Mouse (Mus musculus): ENCODE measurements around the gene Sprr2k. TPM values are rescaled to one million over a fixed set of nuclear protein-coding genes. Genes with fewer than 3 reads are reported as not detected.

Sprr2k gene
- not detected in 2 replicates for polyA plus RNA-seq (2014; fragmentation: Nextera tagmentation; extraction: Ambion mirVana)

- Histone ChIP-seq H3K36me3 (ENCODE audit: control insufficient read depth, insufficient read depth, low read length) (no peaks in the 10 kb centered on the region), H3K4me3 (ENCODE audit: low read depth, low read length) (no peak within 1 kb of the TSS), H3K9ac (ENCODE audit: low read length) (no peak within 1 kb of the TSS), H3K27ac (ENCODE audit: low read depth, low read length) (no peak within 1 kb of the TSS), H3K4me2 (ENCODE audit: low read depth) (no peak within 1 kb of the TSS), H3K4me1 (ENCODE audit: control insufficient read depth, insufficient read depth, low read length) (no peaks in the 10 kb centered on the region), H3K9me3 (ENCODE audit: control insufficient read depth, low read length) (no peaks in the 10 kb centered on the region), H3K27me3 (ENCODE audit: control insufficient read depth, insufficient read depth, low read length) (no peaks in the 10 kb centered on the region)
- ATAC-seq (ENCODE audit: insufficient read depth, low FRiP score, low TSS enrichment) (no peak), DNase-seq (ENCODE audit: low spot score) (no peak)
- 93% methylated on average over 2 of the region's 2 CpGs for WGBS
These were observed at the start of gene Sprr2k for GRCm38 (mm10) chr3:92432282-92432681. Sprr2k (plus strand) TSS chr3:92432582.

- Histone ChIP-seq H3K9ac (ENCODE audit: low read length) (no peak within 1 kb of the TSS), H3K27ac (ENCODE audit: low read depth, low read length) (no peak within 1 kb of the TSS), H3K4me1 (ENCODE audit: control insufficient read depth, insufficient read depth, low read length) (no peaks in the 10 kb centered on the region), H3K4me2 (ENCODE audit: low read depth) (no peak within 1 kb of the TSS), H3K9me3 (ENCODE audit: control insufficient read depth, low read length) (no peaks in the 10 kb centered on the region), H3K36me3 (ENCODE audit: control insufficient read depth, insufficient read depth, low read length) (no peaks in the 10 kb centered on the region), H3K27me3 (ENCODE audit: control insufficient read depth, insufficient read depth, low read length) (no peaks in the 10 kb centered on the region), H3K4me3 (ENCODE audit: low read depth, low read length) (no peak within 1 kb of the TSS)
- DNase-seq (ENCODE audit: low spot score) (no peak), ATAC-seq (ENCODE audit: insufficient read depth, low FRiP score, low TSS enrichment) (no peak)
- 76% methylated on average over 1 of the region's 1 CpGs for WGBS
These were observed 47.0 kb upstream of the Sprr2k start, which contains the start of gene Sprr2h for GRCm38 (mm10) chr3:92385385-92385784. Sprr2h (plus strand) TSS chr3:92385685.

GRCm38 (mm10) chr3:92394301-92394700 lies 38.1 kb upstream of the Sprr2k start:
- no peak for ATAC-seq (ENCODE audit: insufficient read depth, low FRiP score, low TSS enrichment)
- no peaks in the 10 kb centered on the region for H3K4me1 ChIP-seq (ENCODE audit: control insufficient read depth, insufficient read depth, low read length)
- no peak overlapping the region for H3K4me3 ChIP-seq (ENCODE audit: low read depth, low read length)
- H3K27ac ChIP-seq (ENCODE audit: low read depth, low read length): no peak overlapping the region
- H3K27me3 ChIP-seq (ENCODE audit: control insufficient read depth, insufficient read depth, low read length): no peaks in the 10 kb centered on the region
- 64% methylated on average over 1 of the region's 1 CpGs for WGBS
- no peak overlapping the region for H3K9ac ChIP-seq (ENCODE audit: low read length)
- no peak for DNase-seq (ENCODE audit: low spot score)
- no peaks in the 10 kb centered on the region for H3K36me3 ChIP-seq (ENCODE audit: control insufficient read depth, insufficient read depth, low read length)
- no peak overlapping the region for H3K4me2 ChIP-seq (ENCODE audit: low read depth)
- H3K9me3 ChIP-seq (ENCODE audit: control insufficient read depth, low read length): no peaks in the 10 kb centered on the region

GRCm38 (mm10) chr3:92407691-92408090 lies 24.7 kb upstream of the Sprr2k start, which contains the start of gene Sprr2i:
Sprr2i (plus strand) TSS chr3:92407991.
- Histone ChIP-seq H3K27me3 (ENCODE audit: control insufficient read depth, insufficient read depth, low read length) (no peaks in the 10 kb centered on the region), H3K9ac (ENCODE audit: low read length) (no peak within 1 kb of the TSS), H3K4me1 (ENCODE audit: control insufficient read depth, insufficient read depth, low read length) (no peaks in the 10 kb centered on the region), H3K36me3 (ENCODE audit: control insufficient read depth, insufficient read depth, low read length) (no peaks in the 10 kb centered on the region), H3K9me3 (ENCODE audit: control insufficient read depth, low read length) (no peaks in the 10 kb centered on the region), H3K27ac (ENCODE audit: low read depth, low read length) (no peak within 1 kb of the TSS), H3K4me3 (ENCODE audit: low read depth, low read length) (no peak within 1 kb of the TSS), H3K4me2 (ENCODE audit: low read depth) (no peak within 1 kb of the TSS)
- DNase-seq (ENCODE audit: low spot score) (no peak), ATAC-seq (ENCODE audit: insufficient read depth, low FRiP score, low TSS enrichment) (no peak)
- 90% methylated on average over 2 of the region's 2 CpGs for WGBS

GRCm38 (mm10) chr3:92417782-92418181 lies 14.6 kb upstream of the Sprr2k start, which contains the start of gene Sprr2j-ps:
Sprr2j-ps (plus strand) TSS chr3:92418082.
- Histone ChIP-seq H3K27ac (ENCODE audit: low read depth, low read length) (no peak within 1 kb of the TSS), H3K4me3 (ENCODE audit: low read depth, low read length) (no peak within 1 kb of the TSS), H3K9me3 (ENCODE audit: control insufficient read depth, low read length) (no peaks in the 10 kb centered on the region), H3K36me3 (ENCODE audit: control insufficient read depth, insufficient read depth, low read length) (no peaks in the 10 kb centered on the region), H3K9ac (ENCODE audit: low read length) (no peak within 1 kb of the TSS), H3K27me3 (ENCODE audit: control insufficient read depth, insufficient read depth, low read length) (no peaks in the 10 kb centered on the region), H3K4me2 (ENCODE audit: low read depth) (no peak within 1 kb of the TSS), H3K4me1 (ENCODE audit: control insufficient read depth, insufficient read depth, low read length) (no peaks in the 10 kb centered on the region)
- DNase-seq (ENCODE audit: low spot score) (no peak), ATAC-seq (ENCODE audit: insufficient read depth, low FRiP score, low TSS enrichment) (no peak)
- 90% methylated on average over 2 of the region's 2 CpGs for WGBS

GRCm38 (mm10) chr3:92429323-92429722 lies 3.1 kb upstream of the Sprr2k start, which contains the start of gene Gm9774:
Gm9774 (minus strand) TSS chr3:92429423.
- Histone ChIP-seq H3K9me3 (ENCODE audit: control insufficient read depth, low read length) (no peaks in the 10 kb centered on the region), H3K9ac (ENCODE audit: low read length) (no peak within 1 kb of the TSS), H3K4me3 (ENCODE audit: low read depth, low read length) (no peak within 1 kb of the TSS), H3K4me1 (ENCODE audit: control insufficient read depth, insufficient read depth, low read length) (no peaks in the 10 kb centered on the region), H3K27me3 (ENCODE audit: control insufficient read depth, insufficient read depth, low read length) (no peaks in the 10 kb centered on the region), H3K36me3 (ENCODE audit: control insufficient read depth, insufficient read depth, low read length) (no peaks in the 10 kb centered on the region), H3K27ac (ENCODE audit: low read depth, low read length) (no peak within 1 kb of the TSS), H3K4me2 (ENCODE audit: low read depth) (no peak within 1 kb of the TSS)
- DNase-seq (ENCODE audit: low spot score): no peak
- WGBS: 94% methylated on average over 6 of the region's 6 CpGs
- ATAC-seq (ENCODE audit: insufficient read depth, low FRiP score, low TSS enrichment): no peak

- no peak within 1 kb of the TSS for H3K27ac ChIP-seq (ENCODE audit: low read depth, low read length)
- no peaks in the 10 kb centered on the region for H3K4me1 ChIP-seq (ENCODE audit: control insufficient read depth, insufficient read depth, low read length)
- no peaks in the 10 kb centered on the region for H3K9me3 ChIP-seq (ENCODE audit: control insufficient read depth, low read length)
- WGBS: 90% methylated on average over 3 of the region's 3 CpGs
- H3K36me3 ChIP-seq (ENCODE audit: control insufficient read depth, insufficient read depth, low read length): no peaks in the 10 kb centered on the region
- ATAC-seq (ENCODE audit: insufficient read depth, low FRiP score, low TSS enrichment) (no peak), DNase-seq (ENCODE audit: low spot score) (no peak)
- no peak within 1 kb of the TSS for H3K9ac ChIP-seq (ENCODE audit: low read length)
- no peaks in the 10 kb centered on the region for H3K27me3 ChIP-seq (ENCODE audit: control insufficient read depth, insufficient read depth, low read length)
- H3K4me2 ChIP-seq (ENCODE audit: low read depth): no peak within 1 kb of the TSS
- H3K4me3 ChIP-seq (ENCODE audit: low read depth, low read length): no peak within 1 kb of the TSS
These were observed 6.3 kb downstream of the Sprr2k start, which contains the start of gene Sprr1b for GRCm38 (mm10) chr3:92438689-92439088. Sprr1b (minus strand) TSS chr3:92438789.

- Histone ChIP-seq H3K4me2 (ENCODE audit: low read depth) (no peak overlapping the region), H3K9me3 (ENCODE audit: control insufficient read depth, low read length) (no peaks in the 10 kb centered on the region), H3K9ac (ENCODE audit: low read length) (no peak overlapping the region), H3K27me3 (ENCODE audit: control insufficient read depth, insufficient read depth, low read length) (no peaks in the 10 kb centered on the region), H3K36me3 (ENCODE audit: control insufficient read depth, insufficient read depth, low read length) (no peaks in the 10 kb centered on the region), H3K27ac (ENCODE audit: low read depth, low read length) (no peak overlapping the region), H3K4me3 (ENCODE audit: low read depth, low read length) (no peak overlapping the region), H3K4me1 (ENCODE audit: control insufficient read depth, insufficient read depth, low read length) (no peaks in the 10 kb centered on the region)
- ATAC-seq (ENCODE audit: insufficient read depth, low FRiP score, low TSS enrichment): no peak
- no peak for DNase-seq (ENCODE audit: low spot score)
- WGBS: 92% methylated on average over 3 of the region's 3 CpGs
These were observed 7.8 kb downstream of the Sprr2k start for GRCm38 (mm10) chr3:92440177-92440576.

- Histone ChIP-seq H3K27me3 (ENCODE audit: control insufficient read depth, insufficient read depth, low read length) (no peaks in the 10 kb centered on the region), H3K4me1 (ENCODE audit: control insufficient read depth, insufficient read depth, low read length) (no peaks in the 10 kb centered on the region)
- 87% methylated on average over 5 of the region's 5 CpGs for WGBS
These were observed 22.8 kb downstream of the Sprr2k start for GRCm38 (mm10) chr3:92455151-92455550.

More at GRCm38 (mm10) chr3:92455151-92455550, 22.8 kb downstream of the Sprr2k start:
- Histone ChIP-seq H3K9me3 (ENCODE audit: control insufficient read depth, low read length) (no peaks in the 10 kb centered on the region), H3K36me3 (ENCODE audit: control insufficient read depth, insufficient read depth, low read length) (no peaks in the 10 kb centered on the region), H3K4me3 (ENCODE audit: low read depth, low read length) (no peak overlapping the region), H3K27ac (ENCODE audit: low read depth, low read length) (no peak overlapping the region), H3K4me2 (ENCODE audit: low read depth) (no peak overlapping the region), H3K9ac (ENCODE audit: low read length) (no peak overlapping the region)
- ATAC-seq (ENCODE audit: insufficient read depth, low FRiP score, low TSS enrichment): no peak
- no peak for DNase-seq (ENCODE audit: low spot score)
